Mouse (Mus musculus) thymus, postnatal 0 days (tissue): ENCODE results near the gene Tbc1d2. TPM values are rescaled to one million over a fixed set of nuclear protein-coding genes. Genes with fewer than 3 reads are reported as not detected.

ENCODE experiments used
- DNase-seq: peaks from one replicate; pipeline ENCODE4 v3.0.0-alpha.2; 2015; ENCODE audit warnings: low spot score
- polyA plus RNA-seq: library from polyadenylated mRNA; unstranded; fragments of >200 nt; fragmentation: Nextera tagmentation; extraction: Ambion mirVana; gene quantifications from 2 replicates; pipeline ENCODE4 v1.2.1, GENCODE M21; 2015

Tbc1d2 gene
- 2.1 and 2.2 TPM in 2 replicates for polyA plus RNA-seq

DNA sequence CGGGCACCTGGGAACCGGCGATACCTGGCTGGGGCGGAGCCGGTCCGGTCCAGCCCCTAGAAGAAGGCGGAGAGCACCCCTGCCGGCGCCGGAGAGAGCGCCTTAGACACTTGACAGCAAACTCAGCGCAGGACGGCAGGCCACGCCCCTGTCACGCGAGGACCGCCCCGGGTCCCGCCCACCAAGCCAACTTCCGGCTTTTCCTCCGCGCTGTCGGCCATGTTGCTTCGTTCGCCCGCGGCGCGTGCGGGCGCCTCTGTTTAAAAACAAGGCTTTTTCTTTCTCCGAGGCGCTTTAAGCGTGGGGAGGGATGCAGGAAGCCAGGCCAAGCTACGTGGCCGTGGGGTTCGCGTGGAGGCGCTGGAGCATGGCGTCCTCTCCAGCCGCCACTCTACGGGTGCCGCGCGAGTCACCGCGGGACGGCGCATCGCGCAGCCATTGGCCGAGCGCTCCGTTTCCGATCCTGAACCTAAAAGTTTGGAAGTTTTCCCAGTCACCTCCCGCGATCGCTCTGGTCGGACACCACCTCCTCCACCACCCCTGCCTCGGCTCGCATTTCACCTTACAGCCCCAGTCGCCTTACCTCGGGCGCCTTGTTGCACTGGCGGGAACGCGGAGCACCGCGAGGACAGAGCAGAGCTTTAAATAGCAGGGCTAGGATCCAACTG lies at the start of gene Tbc1d2:
Gene Tbc1d2 (minus strand): TSS at position 124 of the 668 bp plus-strand sequence.
- DNase-seq: peak; percentile 94

DNA sequence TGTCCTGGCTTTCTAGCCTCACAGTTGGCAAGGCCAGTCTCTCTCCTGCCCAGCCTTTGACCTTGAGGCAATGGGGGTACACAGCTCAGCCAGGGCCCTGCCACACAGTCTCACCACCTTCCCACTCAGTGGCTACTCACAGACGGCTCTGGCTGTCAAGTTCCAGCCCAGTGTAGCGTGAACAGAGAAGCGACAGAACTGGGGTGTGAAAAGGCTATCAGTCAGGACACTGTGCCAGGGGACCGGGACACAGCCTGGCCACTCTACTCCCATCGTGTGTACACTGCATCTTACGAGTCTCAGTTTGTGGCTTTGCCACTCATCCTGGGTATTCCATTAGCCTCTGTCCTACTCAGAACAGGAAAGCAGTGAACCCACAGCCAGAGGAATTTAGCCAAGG lies 46.5 kb upstream of the Tbc1d2 start:
- DNase-seq: no peak

DNA sequence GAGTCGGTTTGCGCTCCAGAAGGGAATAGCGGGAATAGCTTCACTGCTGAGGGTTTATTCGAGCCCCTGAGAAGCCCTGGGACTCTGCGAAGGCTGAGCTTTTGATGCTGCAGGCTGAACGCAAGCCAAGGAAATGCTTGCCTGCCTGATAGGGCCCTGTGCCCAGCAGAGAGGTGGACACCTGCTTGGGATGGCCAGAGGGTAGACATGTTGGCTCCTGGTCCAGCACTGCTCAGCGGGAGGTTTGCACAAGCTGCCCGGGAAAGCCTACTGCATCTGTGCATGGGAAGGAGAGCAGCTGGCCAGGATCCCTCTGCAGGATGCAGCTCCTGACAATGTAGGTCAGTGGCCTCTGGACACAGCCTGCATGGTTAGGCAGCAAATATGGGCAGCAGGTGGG lies 40.6 kb upstream of the Tbc1d2 start:
- no peak for DNase-seq

DNA sequence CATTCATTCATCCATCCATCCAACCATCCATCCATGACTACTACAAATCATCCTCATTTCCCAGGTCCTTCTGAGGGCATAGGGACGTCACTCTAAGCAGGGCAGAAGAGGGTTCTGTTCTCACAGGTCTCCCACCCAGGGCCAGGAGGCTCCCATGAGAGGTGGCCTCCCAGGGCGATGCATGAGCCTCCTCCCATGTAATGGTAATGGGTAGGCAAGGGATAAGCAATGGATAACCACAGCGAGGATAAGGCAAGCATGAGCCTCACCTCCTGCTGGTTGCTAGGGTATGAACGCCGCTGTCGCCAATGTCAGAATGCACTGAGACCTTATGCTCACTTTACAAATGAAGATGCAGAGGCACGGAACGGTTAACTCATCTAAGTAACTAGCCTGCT lies 40.0 kb upstream of the Tbc1d2 start:
- DNase-seq: no peak

DNA sequence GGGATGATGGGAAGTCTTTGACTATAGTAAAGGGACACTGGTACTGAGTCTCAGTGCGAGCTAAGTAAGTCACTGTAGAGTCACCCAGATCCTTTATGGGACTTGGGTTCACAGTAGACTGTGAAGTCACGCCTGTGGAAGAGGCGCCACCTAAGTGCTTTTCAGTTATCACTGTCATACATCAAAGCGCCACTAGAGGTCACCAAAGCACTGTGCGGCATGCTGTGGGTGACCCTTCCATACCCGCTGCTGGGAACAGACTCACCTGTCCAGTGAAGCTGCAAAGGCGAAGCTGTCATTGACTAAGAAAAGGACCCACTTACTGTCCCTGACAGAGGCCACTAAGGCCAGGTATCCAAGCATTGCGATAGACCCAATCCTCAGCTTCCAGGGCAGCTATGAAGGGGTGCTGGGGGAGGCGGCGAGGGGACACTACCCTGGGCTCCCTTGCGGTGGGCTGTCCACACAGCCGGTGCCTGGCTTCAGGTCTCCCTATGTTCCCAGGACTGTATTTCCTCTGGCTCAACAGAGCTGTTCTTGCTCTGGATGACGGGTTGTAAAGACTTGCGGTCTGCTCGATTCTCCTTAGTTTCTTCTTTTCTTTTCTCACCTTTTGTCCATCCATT lies 39.5 kb upstream of the Tbc1d2 start:
- DNase-seq: peak; percentile 78

DNA sequence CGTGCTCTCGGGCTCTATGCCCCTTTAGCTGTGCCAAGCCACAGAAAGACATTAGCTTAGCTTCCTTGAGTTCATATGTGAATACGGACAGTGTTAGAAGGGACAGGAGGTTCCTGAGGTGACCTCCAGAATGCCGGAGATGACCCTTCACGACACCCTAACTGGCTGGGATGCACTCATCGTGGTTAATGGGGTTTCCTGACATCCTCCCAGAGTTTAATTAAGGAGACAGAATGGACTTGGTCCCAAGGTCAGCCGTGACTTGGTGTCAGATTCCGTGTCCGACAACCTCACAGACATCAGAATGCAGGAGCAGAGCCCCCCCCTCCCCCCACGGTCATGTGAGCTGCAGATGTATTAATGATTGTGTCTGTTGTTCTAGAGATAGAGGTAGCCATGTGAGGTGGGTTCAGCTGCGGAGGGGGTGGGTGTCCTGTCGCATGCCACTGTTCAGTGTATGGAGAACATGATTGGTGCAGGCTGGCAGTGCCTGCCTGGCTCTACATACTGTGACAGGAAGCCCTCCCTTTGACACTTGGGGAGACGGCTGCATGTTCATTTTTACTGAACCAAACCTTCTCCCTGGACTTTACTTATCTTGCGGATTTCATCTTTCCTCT lies 38.3 kb upstream of the Tbc1d2 start:
- no peak for DNase-seq

DNA sequence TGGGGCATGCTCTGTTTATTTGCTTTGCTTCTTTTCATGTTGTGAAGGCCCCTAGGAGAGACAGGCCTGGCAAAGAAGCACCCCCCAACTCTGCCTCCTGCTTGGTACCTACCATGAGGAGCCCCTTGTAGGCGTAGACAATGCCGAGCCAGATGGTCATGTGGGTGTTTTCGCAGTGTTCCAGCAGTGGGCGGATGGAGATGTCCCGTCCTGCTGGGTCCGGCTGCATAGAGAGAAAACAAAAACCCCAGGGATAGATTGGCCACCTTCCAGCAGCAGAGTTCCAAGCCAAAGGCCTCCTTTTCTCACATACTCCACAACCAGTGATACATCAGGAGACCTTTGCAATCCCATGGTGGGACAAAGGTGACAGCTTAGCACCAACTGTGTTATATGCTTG lies 34.2 kb upstream of the Tbc1d2 start:
- DNase-seq: no peak

DNA sequence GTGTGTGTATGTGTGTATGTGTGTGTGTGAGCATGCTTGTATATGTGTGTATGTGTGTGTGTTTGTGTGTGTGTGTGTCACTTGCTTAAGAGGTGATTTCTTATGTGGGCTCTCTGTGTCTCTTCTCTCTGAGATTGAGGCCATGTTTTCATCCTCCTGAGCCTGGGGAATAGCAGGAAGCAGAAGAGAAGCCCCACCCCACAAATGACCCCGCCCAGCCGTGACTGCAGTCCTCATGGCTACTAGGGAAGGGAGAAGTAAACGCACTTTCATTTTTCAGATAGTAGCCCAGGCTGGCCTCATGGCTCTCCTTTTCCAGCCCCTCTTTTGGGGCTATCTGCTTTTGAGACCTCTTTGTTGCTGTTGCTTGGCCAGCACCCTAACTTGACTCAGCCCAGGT lies 26.6 kb upstream of the Tbc1d2 start:
- no peak for DNase-seq

DNA sequence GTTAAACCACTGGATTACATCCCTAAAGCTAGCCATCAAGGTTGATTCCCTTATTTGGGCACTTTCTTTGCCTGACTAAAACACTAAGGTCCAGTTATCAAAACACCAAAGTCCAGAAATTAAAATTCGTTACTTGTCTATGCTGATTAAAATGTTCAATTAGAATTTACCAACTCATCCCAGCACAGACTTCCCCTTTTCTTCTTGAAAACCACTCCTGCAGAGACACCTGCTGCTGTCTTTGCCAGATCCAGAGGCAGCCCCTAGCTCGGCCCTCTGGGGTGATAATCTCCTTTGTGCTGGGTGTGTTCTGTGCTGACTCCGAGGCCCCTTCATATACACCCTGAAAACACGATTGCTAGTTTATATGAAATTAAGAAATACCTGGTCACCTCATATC lies 26.0 kb upstream of the Tbc1d2 start:
- DNase-seq: no peak

DNA sequence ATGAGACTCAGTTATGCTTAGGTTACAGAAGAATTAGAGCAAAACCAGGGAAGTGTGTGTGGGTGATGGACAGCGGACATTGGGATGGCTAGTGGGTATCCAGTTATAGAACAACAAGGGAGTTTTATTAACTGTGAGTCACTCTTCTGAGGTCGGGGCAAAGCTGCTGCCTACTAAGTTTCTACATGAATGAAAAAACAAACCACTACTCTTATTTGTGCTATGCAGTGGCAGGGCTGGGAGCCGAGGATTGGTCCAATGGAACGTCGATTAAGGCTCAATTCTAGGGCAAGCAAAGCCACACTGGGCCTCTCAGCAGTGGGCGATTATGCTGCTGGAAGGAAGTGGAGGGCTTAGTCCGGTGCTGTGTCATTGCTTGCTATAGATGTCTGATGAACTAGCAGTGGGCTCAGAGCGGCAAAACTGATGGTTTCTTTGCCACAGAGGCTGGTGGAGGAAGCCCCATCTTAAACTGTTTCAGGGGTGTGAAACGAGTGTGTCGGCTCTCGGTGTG lies 25.3 kb upstream of the Tbc1d2 start:
- no peak for DNase-seq

DNA sequence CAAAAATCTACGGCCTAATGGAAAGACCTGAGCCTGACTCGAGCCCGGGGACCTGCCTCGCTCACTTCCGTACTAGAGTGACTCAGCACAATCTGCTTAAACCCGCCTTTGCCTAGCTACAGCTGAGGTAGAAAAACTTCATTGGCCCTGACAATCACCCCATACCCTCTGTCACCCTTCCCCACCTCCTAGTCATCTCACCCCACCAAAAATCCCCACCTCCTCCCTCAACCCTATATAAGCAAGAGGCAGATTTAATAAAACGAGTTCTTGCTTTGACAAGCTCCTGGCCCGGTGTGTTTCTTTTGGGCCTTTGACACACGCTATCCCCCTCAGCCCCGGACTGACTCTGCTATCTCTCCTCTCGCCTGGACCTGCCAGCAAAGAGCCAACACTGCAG lies 18.6 kb upstream of the Tbc1d2 start:
- no peak for DNase-seq

DNA sequence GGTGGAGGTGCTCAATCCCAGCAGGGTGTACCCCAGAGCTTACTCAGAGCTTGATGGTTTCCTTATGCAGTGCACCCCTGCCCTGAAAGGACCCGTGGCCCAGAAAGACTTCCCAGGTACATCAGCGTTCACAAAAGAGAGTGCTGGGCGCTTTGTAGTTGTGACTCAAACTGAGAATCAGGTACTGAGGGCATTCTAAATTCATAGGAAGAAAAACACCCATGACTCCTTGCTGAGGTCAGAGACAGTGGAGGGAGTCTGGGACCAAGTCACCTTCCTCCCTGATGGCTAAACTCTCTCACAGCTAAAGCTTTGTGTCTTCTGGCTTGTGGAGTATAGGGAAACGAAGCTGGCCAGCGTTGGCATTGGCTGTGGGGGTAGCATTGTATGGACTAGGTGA lies 16.4 kb upstream of the Tbc1d2 start:
- DNase-seq: no peak

DNA sequence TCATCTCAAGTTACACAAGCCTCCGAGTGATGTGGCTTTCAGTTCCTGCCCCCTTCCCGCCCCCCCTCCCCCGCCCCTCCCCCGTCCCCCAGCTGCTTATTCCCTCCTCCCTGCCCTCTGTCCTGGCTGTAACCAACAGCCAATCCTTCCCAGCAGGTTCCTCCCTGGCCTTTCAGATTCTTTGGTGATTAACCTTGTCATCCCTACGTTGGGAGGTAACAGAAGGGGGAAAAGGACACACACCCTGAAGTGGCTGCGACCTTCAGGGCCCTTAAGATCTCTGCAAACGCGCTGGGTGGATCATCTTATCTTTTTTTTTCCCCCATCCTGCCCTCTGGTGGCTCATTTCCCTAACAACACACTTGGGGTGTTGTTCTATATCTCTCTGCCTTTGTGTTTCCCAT lies 15.4 kb upstream of the Tbc1d2 start:
- peak; percentile 84 for DNase-seq

DNA sequence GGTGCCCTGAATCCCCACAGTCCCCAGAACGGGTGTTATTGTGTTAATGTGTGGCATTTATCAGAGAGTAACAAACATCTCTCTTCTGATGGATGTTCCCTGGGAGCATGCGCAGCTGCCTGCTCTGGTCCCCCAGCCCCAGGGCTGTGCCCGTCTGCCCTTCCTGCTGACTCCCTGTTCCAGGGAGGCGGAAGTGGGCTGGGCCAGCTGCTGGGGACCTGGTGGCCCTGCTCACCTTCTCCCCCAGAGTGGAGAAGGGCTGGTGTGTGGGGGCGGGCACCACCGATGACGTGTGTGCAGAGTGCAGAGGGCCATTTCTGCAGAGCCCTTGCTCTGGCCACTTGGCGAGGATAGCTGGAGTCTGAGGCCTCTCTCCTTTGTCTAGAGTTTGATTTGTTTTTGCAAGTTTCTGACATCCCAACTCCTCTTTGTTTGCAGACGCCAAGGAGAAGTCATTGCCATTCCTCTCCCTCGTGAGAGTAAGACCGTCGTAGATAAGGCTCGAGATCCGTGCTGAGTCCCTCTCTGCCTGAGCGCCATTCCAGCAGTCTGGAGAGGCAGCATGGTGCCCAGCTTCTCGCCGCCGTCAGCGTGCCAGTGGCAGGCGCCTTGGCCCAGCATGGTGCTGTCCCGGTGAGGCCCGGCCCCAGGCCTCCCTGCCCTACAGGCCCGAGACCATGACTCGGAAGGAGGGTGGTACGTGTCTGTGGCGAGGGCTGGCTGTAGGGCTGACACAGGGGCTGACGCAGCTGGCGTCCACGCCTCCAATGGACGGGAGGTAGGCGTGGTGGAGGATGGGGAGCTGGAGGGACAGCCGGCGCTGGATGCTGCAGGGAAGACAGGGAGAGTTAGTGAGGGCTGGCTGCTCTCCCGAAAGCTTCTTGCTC lies 14.4 kb upstream of the Tbc1d2 start:
- peak; percentile 50 for DNase-seq

DNA sequence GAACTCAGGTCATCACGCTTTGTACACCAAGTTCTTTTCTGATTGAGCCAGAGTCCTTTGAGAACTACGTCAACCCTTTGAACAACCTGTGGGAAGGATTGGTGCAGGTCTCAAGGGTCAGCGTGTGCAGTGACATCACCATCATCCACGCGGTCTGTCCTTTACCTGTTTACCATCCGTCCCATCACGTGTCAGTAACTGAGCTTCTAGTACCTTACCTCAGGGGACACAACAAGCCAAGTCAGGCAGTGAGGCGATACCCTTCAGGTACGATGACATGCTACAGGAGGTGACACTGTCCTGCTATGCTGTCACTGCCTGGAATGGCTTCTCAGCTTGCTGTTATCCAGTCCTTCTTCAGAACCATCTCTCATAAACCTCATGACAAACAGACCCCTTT lies 11.4 kb upstream of the Tbc1d2 start:
- DNase-seq: no peak

DNA sequence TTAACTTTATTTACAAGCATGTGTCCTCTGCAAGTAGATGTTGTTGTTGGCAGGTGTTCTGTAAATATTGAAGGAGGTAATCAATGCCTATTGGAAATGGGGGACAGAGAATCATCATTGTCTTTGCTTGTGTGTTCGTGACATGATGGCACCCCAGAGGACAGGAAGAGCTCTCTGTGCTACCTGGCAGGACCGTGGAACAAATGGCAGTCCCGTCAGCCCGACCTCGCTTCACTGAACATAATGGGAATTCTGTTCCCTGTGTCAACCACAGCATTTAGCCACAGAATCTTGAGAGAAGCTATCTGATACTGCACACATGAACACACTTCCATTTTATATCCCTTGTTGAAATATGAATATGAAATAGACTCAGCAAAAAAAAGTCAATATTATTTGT lies 8.9 kb upstream of the Tbc1d2 start:
- no peak for DNase-seq

DNA sequence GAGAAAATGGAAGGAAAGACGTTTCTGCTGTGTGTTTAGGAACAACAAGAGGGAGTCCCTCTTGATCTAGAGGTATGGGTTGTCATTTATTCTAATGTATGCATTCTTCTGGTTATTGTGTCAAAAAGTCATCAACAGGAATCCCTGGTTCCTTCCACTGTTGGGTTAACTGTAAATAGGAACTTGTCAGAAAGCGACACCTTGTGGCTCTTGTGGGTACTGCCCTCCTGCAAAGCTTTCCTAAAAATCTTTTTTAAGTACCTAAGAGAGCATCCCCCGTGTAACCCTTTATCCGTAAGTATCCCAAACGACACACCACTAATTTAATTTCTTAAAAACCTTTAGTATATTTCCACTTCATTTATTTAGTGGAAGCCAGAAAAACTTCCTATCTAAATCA lies 7.1 kb upstream of the Tbc1d2 start:
- DNase-seq: peak; percentile 84

DNA sequence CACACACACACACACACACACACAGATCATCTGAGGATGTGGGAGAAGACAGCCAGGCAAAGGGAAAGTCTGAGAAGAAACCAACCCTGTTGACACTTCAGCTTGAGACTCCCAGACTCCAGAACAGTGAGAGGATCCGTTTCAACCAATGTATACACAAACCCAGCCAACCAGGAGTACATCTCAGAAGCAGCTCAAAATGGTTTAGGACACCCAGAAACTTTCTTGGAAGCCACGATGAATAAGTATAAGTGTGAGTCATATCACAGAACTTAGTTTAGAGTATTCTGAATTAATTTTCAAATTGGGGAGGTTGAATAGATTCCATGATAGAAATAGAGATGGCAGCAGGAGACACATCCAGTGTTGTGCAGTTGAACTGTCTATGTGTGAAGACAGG lies 5.9 kb upstream of the Tbc1d2 start:
- DNase-seq: no peak

DNA sequence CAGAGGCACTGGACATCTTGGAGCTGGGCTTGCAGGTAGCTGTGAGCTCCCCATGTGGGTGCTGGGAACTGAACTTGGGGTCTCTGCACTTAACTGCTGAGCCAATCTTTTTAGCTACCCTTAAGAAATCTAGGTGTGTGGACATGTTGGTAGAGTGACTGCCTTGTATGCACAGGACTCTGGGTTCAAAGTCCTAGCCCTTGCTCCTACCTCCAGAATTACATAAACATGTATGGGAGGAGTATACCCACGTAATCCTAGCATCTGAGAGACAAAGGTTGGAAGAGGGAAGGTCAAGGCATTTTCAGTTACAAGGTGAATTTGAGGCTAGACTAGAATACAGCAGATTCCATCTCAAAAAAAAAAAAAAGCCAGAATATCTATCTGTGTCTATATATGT lies 5.3 kb upstream of the Tbc1d2 start:
- DNase-seq: no peak

DNA sequence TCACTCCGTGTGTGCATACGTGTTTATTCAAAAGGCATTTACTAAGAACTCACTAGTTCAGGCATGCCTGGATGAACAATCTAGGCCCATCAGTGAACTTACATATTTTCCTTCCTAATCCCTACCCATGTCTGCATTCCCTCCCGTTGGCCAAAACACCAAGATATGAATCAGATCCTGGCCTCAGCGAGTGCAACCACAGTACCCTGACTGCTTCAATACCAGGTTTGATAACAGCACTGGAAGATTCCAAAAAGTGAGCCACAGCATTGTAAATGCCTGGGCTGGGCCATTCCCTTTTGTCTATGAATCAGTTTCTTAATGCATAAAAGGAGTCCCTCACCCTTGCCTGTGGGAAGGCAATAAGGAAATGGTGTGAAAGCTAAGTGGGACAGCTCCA lies 848 bp downstream of the Tbc1d2 start:
- no peak for DNase-seq

DNA sequence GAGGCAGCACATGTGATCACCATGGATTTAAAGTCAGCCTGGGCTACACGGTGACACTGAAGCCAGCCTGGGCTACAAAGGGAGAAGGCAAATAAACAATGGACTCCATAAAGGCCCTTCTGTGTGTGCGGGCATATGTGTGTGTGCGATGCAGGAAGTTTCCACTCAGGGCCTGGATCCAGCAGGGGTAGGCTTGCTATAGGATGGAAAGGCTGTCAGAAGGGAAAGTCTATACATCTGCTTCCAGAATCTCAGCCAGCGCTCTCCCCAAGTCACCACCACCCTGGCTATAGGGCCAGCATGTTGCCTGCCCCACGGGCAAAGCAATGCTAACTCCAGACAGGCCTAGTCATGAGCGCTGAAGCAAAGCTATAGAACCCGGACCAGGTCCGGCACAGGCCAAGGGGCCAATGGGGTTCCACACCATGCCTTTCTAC lies 6.3 kb downstream of the Tbc1d2 start:
- no peak for DNase-seq
